Mouse (Mus musculus) gastrocnemius, adult 18-20 months (tissue): ENCODE results near the gene Tfpt. TPM values are rescaled to one million over a fixed set of nuclear protein-coding genes. Genes with fewer than 3 reads are reported as not detected.
"Not testable (repeated sequence)": the region's sequence is repeated elsewhere in the genome, so short reads cannot be mapped to it uniquely, and the experiment has no call there.

Experiments used
- DNase-seq: peaks from one replicate; pipeline ENCODE4 v3.0.0; 2021; ENCODE audit warnings: low spot score
- total RNA-seq, 2 experiments: library from RNA; stranded (reverse); gene quantifications; 2 replicates each; pipeline ENCODE4 v1.2.3; 2021

Gene Tfpt
- total RNA-seq, 2 experiments from 2014 or later: 14.9 to 16.0 TPM

- DNase-seq: peak; percentile 88
Observed at GRCm38 (mm10) chr7:3617242-3617995, 12.3 kb downstream of the Tfpt start, which contains the start of gene Ndufa3. TSS of gene Ndufa3 (plus strand) at chr7:3617373.

- DNase-seq: peak; percentile 15
Observed at GRCm38 (mm10) chr7:3616389-3617241, 13.1 kb downstream of the Tfpt start.

GRCm38 (mm10) chr7:3616057-3616388 lies 13.7 kb downstream of the Tfpt start, which contains the start of gene Oscar:
TSS of gene Oscar (minus strand) at chr7:3616157.
- no peak for DNase-seq

- no peak for DNase-seq
Observed at GRCm38 (mm10) chr7:3614021-3614420, 15.7 kb downstream of the Tfpt start.

GRCm38 (mm10) chr7:3611006-3611405 lies 18.7 kb downstream of the Tfpt start:
- no peak for DNase-seq

GRCm38 (mm10) chr7:3610437-3610836 lies 19.3 kb downstream of the Tfpt start:
- DNase-seq: no peak

- DNase-seq: peak; percentile 50
Observed at GRCm38 (mm10) chr7:3609082-3609481, 20.6 kb downstream of the Tfpt start.

- no peak for DNase-seq
Observed at GRCm38 (mm10) chr7:3608668-3609067, 21.1 kb downstream of the Tfpt start.

GRCm38 (mm10) chr7:3607391-3607790 lies 22.3 kb downstream of the Tfpt start:
- no peak for DNase-seq

GRCm38 (mm10) chr7:3606798-3607197 lies 22.9 kb downstream of the Tfpt start:
- DNase-seq: no peak

GRCm38 (mm10) chr7:3601119-3601518 lies 28.6 kb downstream of the Tfpt start:
- DNase-seq: peak; percentile 52

- not testable (repeated sequence) for DNase-seq
Observed at GRCm38 (mm10) chr7:3597755-3598154, 32.0 kb downstream of the Tfpt start.

- DNase-seq: no peak
Observed at GRCm38 (mm10) chr7:3595146-3595545, 34.6 kb downstream of the Tfpt start.

- no peak for DNase-seq
Observed at GRCm38 (mm10) chr7:3594686-3595085, 35.0 kb downstream of the Tfpt start.

GRCm38 (mm10) chr7:3593855-3594254 lies 35.9 kb downstream of the Tfpt start:
- DNase-seq: no peak

GRCm38 (mm10) chr7:3591534-3591933 lies 38.2 kb downstream of the Tfpt start:
- DNase-seq: no peak

GRCm38 (mm10) chr7:3590550-3590949 lies 39.2 kb downstream of the Tfpt start:
- no peak for DNase-seq

- no peak for DNase-seq
Observed at GRCm38 (mm10) chr7:3587292-3587691, 42.4 kb downstream of the Tfpt start.

GRCm38 (mm10) chr7:3586255-3586654 lies 43.5 kb downstream of the Tfpt start:
- no peak for DNase-seq

GRCm38 (mm10) chr7:3585763-3586162 lies 44.0 kb downstream of the Tfpt start:
- no peak for DNase-seq

- DNase-seq: no peak
Observed at GRCm38 (mm10) chr7:3580029-3580428, 49.7 kb downstream of the Tfpt start.

- DNase-seq: no peak
Observed at GRCm38 (mm10) chr7:3578952-3579546, 50.7 kb downstream of the Tfpt start.
